Mouse (Mus musculus) kidney, postnatal 4 days (tissue): ENCODE results near the gene Bglap.

Source experiments
- DNase-seq, 2 experiments: peaks; one replicate each; pipeline ENCODE4 v3.0.0; 2021; ENCODE audit warnings: mixed read lengths in 2 of 2

The Bglap gene

GRCm38 (mm10) chr3:88384364-88384763, at the start of gene Bglap:
TSS of gene Bglap (minus strand) at chr3:88384464.
- no peak for DNase-seq

GRCm38 (mm10) chr3:88428639-88429038, 44.4 kb upstream of the Bglap start:
- DNase-seq, result peak in 1 of 2 experiments; percentile 36

DNA sequence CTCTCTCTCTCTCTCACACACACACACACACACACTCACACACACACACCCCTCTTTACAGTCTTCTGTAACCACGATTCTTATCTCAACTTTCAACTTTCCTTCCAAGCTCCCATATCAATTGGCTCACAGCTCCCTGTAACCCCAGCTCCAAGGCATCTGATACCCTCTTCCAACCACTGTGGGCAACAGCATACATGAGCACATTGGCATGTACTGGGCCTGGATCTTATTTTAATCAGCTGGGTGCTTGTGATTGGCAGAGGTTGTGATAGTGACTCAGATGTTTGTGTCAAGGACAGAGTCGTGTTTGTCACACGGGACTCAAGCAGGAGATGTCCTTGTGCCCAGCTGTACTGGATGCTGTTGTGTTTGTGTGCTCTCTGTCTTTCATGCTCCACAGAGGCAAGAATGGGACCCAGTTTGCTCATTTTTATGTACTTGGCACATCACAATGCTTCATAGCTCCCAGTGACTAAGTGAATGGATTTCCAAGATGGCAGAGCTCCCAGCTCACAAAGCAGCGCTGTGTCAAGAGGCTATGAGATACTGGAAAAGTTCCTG, 43.2 kb upstream of the Bglap start:
- no peak for DNase-seq

- DNase-seq, result no peak
These were observed 41.6 kb upstream of the Bglap start for GRCm38 (mm10) chr3:88425708-88426420.

- no peak for DNase-seq
These were observed 41.0 kb upstream of the Bglap start for GRCm38 (mm10) chr3:88425330-88425689.

DNA sequence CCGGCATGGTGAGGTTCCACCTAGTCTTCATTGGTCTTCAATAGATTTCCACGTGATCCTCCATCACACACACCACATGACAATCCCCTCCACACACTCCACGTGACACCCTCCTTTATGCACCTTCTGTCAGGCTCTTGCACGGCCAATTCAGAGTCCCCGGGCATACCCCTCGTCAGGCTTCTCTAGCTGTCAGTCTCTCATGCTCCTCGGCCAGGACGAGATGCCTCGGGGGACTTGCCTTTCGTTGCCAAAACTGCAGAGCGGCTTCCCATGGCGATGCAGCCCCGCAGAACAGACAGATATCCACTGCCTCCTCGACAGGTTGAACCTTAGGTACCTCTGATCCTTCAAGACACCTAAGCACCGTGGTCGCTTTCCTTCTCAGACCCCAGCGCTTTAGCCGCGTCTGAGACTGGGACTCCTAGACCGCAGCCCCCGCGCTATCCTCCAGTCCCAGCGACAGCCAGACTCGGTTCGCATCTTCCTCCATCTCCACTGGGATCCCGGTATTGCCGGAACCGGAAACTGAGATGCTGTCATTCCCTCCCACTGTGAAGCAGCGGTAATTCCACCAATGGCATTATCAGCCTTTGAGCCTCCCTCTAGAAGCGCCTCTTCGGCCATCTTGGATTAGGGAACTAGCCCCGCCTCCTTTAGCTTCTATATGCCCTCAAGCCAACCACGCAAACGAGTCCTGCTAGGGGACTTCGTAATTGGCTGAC, 40.5 kb upstream of the Bglap start, which contains the start of gene Slc25a44:
TSS of gene Slc25a44 (minus strand) at position 535 of the 725 bp plus-strand sequence.
- DNase-seq, result peak; percentile 92 to 94

GRCm38 (mm10) chr3:88422020-88422720, 37.9 kb upstream of the Bglap start:
- peak in 1 of 2 experiments; percentile 31 for DNase-seq

DNA sequence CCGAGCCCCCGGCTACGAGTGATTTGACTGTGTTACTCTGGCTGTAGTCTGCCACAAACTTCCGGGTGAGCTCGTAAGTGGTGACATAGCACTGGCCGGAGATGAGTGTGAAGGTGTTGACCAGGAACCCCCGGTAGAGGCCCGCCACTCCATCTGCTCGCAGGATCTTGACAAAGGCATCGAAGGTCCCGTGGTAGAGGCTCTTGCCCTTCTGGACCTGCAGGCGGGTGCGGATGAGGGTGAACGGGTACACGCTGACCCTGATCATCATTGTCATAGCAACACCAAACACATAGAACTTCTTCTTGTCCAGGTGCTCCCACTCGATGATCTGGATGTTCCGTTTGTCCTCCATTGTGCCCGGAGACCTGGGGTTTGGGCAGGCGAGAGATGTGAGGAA, 36.5 kb upstream of the Bglap start:
- DNase-seq, result no peak

DNA sequence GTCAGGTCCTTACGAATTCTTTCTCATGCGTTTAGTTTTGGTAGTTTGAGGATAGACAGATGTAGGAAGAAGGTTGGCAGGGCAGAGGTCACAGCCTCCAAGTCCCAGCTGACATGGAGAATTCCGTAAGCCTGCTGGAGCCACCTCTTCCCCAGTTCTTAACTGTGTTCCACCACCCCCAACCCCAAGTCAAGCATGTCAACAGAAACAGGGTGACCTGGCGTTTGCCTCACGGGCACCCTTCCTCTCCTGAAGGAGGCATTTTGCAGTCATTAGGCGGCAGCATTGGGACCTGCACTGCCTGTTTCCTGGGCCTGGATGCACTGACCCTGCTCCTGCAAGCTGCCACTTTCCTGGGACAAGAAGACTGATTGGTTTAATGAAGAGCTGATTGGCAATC, 33.8 kb upstream of the Bglap start:
- DNase-seq, result no peak

GRCm38 (mm10) chr3:88415668-88416067, 31.4 kb upstream of the Bglap start:
- DNase-seq, result no peak

DNA sequence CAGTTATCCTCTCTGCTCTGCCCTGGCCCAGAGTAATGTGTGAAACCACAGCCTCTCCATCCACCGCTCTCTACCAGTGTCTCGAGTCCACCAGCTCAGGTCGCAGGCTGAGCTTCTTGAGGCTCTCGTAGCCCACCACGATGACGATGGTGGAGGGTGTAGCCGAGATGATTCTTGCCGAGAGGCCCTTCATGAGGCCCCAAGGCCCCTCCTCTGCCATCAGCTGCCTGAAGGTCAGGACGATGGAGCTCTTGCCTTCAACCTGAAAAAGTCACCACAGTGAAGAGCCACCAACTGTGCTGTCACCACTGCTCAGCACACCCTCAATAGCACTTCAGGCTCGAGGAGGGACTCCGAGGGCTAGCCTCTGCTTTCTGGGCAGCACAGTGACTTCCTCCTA, 28.4 kb upstream of the Bglap start:
- DNase-seq, result no peak

DNA sequence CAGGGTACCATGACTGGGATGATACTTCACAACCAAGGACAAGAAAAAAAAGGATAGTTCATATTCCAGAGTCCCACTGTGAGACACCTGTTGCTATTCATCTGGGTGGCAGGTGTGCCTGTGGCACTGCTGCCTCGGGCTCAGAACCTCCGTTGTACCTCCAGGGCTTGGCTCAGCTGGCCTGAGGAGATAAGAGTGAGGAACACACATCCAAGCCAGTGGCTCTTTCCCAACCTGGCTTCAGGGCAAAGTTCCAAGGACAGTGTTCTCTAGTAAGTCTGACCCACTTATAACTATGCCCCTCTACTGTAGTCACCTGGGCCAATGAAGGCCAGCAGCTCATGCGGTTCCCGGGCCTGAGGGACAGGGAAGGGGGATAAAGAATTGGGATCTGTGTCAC, 27.4 kb upstream of the Bglap start:
- no peak for DNase-seq

DNA sequence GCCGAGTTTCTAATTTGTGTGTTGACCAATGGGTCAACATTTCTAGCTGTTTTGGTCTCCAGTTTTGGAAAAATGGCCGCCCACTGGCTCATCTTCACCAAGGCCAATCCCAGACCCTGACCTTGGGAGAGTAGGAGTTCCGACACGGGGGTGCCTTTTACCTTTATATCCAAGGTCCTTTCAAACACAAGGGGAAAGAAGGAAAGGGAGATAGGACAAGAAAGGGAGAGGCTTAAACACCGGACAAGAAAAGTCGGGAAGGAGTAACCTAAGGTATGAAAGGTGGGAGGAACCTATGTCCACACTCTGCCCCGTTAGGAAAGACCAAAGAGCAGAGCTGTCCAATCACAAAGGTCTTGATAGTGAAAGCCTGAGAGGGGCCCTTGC, 26.4 kb upstream of the Bglap start:
- peak; percentile 37 to 56 for DNase-seq

- peak; percentile 96 to 97 for DNase-seq
These were observed 25.7 kb upstream of the Bglap start, which contains the start of gene Pmf1 for GRCm38 (mm10) chr3:88409741-88410644. TSS of gene Pmf1 (minus strand) at chr3:88410331.

DNA sequence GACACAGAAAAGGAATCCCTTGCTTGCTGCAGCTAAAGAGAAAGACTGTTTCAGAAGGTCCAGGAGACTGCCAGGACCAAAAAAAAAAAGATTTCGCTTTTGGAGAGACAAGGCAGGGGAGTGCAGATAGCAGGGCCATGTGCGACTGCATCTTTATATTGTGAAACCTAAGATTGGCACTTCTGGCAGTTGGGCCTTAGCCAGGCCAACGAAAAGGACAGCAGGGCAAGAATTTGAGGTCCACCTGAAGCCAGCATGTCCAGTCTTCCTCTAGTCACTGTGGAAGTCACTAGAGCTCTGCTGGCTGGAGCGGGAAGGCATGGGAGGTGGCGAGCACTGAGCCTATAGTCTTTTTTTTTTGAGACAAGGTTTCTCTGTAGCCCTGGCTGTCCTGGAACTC, 24.7 kb upstream of the Bglap start:
- DNase-seq, result no peak

- no peak for DNase-seq
These were observed 23.3 kb upstream of the Bglap start for GRCm38 (mm10) chr3:88407529-88407928.

GRCm38 (mm10) chr3:88407090-88407489, 22.8 kb upstream of the Bglap start:
- peak; percentile 65 to 78 for DNase-seq

DNA sequence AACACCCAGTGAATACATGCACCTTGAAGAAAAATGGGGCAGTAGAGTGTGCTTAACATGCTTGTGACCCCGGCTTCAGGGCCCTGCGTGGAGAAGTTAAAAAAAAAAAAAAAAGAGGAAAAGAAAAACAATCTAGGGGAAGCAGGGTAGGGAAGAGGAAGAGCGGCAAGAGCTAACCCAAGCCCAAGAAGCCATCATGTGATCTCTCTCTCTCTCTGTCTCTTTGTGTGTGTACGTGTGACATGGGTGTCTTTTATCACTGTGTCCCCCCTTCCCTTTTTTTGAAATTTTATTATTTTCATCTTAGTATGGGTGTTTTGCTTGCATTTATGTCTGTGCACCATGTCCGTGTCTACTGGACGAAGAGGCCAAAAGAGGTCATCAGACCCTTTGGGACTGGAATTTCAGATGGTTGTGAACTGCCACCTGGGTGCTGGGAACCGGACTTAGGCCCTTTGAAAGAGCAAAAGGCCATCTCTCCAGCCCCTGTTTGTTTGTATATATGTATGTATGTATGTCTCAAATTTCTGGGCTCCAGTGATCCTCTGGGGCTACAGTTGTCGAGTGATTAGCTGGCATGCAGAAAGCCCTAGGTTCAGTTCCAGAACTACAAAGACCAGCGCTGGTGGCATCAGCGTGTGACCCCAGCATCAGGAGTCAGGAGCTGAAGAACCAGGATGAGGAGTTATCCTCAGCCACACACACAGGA, 19.4 kb upstream of the Bglap start:
- no peak for DNase-seq

GRCm38 (mm10) chr3:88398666-88399065, 14.4 kb upstream of the Bglap start:
- DNase-seq, result no peak

DNA sequence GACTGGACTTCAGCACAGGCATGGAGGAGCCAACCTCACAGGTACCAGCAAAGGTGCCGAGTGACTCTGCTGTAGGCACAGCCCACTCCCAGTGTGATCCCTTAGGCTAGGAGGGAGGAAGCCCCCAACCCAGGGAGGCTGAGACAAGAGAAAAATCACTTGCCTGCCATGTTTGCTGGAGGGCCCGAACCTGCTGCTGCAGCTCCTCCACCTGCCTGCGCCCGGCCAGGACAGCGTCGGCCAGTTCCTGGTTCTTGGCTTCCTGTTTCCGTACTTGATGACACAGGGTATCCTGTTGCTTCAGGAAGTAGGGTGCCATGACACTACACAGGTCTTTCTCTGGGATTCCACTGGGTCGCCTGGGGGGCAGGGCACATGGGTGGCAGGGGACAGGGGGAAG, 11.5 kb upstream of the Bglap start:
- no peak for DNase-seq

DNA sequence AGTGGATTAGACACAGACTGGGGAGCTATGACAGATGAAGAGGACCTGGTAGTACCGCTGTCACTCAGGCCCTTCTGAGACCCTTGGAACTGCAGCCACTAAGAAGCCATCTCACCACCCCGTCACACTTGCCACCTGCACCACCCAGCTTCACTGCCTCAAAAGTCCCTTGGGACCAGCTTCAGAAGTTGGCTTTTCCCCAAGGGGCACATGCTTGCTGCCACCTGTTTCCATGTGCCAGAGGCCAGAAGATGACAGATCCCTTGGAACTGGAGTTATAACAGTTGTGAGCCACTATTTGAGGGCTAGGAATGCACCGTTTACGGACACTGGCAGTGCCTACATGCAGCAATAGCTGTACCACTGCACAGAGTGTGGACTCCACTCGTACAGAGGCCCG, 11.0 kb upstream of the Bglap start:
- no peak for DNase-seq
